Mouse (Mus musculus) neutrophil, adult 65 days (primary cell): ENCODE results near the gene Ldlrad3. TPM values are rescaled to one million over a fixed set of nuclear protein-coding genes. Genes with fewer than 3 reads are reported as not detected.

ENCODE experiments used
- total RNA-seq: library from RNA; stranded (reverse); gene quantifications from 2 replicates; pipeline ENCODE4 v1.2.4, GENCODE M21; 2023

Gene Ldlrad3
- 12.8 and 14.8 TPM in 2 replicates for total RNA-seq

DNA sequence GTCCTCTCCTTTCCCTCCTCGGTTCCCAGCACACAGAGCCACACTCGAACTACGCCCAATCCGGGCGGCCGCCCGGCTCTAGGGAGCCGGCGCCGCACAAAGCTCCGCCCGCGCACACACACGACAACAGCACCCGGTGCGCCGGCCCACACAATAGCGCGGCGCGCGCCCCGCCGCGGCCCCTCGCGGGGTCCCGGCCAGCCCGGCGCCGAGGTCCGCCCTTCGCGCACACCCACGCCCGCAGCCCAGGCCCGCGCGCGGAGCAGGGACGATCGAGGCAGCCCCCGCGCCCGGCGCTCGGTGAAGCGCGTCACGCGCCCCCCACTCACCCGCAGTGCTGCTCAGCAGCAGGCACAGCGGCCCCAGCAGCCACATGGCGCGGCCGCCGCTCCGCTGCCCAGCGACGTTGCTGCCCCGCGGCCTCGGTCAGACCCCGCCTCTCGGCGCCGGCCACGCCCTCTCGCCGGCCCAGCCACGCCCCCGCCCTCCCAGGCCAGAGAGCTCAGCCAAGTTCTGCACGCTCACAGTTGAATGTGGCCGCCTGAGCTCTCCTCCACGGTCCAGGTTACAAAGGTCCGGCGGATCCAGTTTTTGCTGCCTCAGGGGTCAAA lies at the start of gene Ldlrad3:
Gene Ldlrad3, minus strand, starts transcription at position 435 of the 611 bp plus-strand sequence.

Other genes with a start within 250 kb of the Ldlrad3 start
- gene Trim44, start 221.4 kb upstream of the Ldlrad3 start, total RNA-seq = 7.6 and 8.7 TPM in 2 replicates